Mouse (Mus musculus) embryonic facial prominence, embryonic 14.5 days (tissue): ENCODE data around the gene Ms4a15. TPM values are rescaled to one million over a fixed set of nuclear protein-coding genes. Genes with fewer than 3 reads are reported as not detected.

Experiments
- ATAC-seq: fragments of 200-750 bp; cut with Nextera tagmentation; 2 replicates; pipeline ENCODE4 v1.8.0; 2017; ENCODE audit warnings: low read depth, moderate number of reproducible peaks, moderate TSS enrichment
- DNase-seq: peaks from one replicate; pipeline ENCODE4 v3.0.0-alpha.2; 2015; ENCODE audit warnings: low spot score
- H3K27ac ChIP-seq: fragments of 300-500 bp; sonication (generic); replicated peaks from 2 replicates; pipeline ENCODE4 v1.5.1; 2014; ENCODE audit warnings: low read depth, mild to moderate bottlenecking, low read length, moderate library complexity
- H3K27me3 ChIP-seq: fragments of 300-500 bp; sonication (generic); replicated peaks from 2 replicates; pipeline ENCODE4 v1.6.1; 2014; ENCODE audit warnings: low read length; ENCODE audit not compliant: control insufficient read depth, insufficient read depth
- H3K36me3 ChIP-seq: fragments of 300-500 bp; sonication (generic); 2 replicates; pipeline ENCODE4 v1.6.1; 2014; ENCODE audit warnings: low read length, mixed read lengths; ENCODE audit not compliant: control insufficient read depth, insufficient read depth
- H3K4me1 ChIP-seq: fragments of 300-500 bp; sonication (generic); 2 replicates; pipeline ENCODE4 v1.6.1; 2014; ENCODE audit warnings: antibody characterized with exemption, low read length; ENCODE audit not compliant: control insufficient read depth, insufficient read depth
- H3K4me2 ChIP-seq: fragments of 300-500 bp; sonication (generic); 2 replicates; pipeline ENCODE4 v1.6.1; 2014; ENCODE audit warnings: low read depth, mild to moderate bottlenecking, low read length, moderate library complexity, mixed read lengths
- H3K4me3 ChIP-seq: fragments of 300-500 bp; sonication (generic); 2 replicates; pipeline ENCODE4 v1.5.1; 2014; ENCODE audit warnings: low read depth, mild to moderate bottlenecking, low read length
- H3K9ac ChIP-seq: fragments of 300-500 bp; sonication (generic); 2 replicates; pipeline ENCODE4 v1.6.1; 2014; ENCODE audit warnings: low read depth, mild to moderate bottlenecking, low read length, moderate library complexity, mixed read lengths
- H3K9me3 ChIP-seq: fragments of 300-500 bp; sonication (generic); 2 replicates; pipeline ENCODE4 v1.6.1; 2016; ENCODE audit warnings: low read length; ENCODE audit not compliant: control insufficient read depth
- WGBS: fragments of 180-500 bp; shearing (Covaris S2); extraction: QIAGEN DNeasy Blood & Tissue Kit; methylation state at CpG from one replicate; pipeline ENCODE4 v1.1.7; 2014; 5-methylcytosine and 5-hydroxymethylcytosine counted together
- polyA plus RNA-seq: library from polyadenylated mRNA; unstranded; fragments of >200 nt; fragmentation: Nextera tagmentation; extraction: Ambion mirVana; gene quantifications from 2 replicates; pipeline ENCODE4 v1.2.1, GENCODE M21; 2014

Gene Ms4a15
- polyA plus RNA-seq, 1 experiment from 2014 or later: not detected

DNA sequence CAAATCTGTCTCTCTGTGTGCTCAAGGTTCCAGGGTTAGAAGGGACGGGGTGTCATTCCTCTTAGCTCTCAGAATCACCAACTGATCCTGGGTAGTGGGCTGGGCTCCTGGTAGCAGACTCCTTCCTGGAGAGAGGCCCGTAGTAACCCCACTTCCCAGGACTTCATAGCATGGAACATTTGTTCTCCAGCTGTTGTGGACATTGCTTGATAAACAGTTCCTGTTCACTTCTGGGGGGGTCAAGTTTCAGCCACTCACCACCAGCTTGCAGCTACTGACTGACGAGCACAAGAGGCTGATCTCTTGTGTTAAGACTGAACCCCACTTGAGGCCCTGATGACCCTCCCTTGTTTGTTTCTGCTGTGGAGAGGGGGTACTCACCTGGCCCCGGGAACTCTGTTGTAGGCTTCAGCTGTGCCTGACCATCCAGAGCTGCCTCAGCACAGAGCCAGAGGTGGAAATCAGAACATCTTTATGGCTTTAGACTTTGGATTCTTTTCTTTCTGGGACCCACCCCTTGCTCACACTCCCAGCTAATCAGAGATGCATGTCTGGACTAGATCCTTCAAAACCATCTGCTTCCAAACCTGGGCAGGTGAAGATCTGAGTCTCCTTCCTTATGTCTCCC, 18.7 kb downstream of the Ms4a15 start, which contains the start of gene Ms4a10:
TSS of gene Ms4a10 (minus strand) at position 433 of the 628 bp plus-strand sequence.
- peak; percentile 82 for DNase-seq
- Histone ChIP-seq H3K9ac (no peak within 1 kb of the TSS), H3K4me1 (0 out of 2 replicates have a peak, but pooled peaks cover 5% of the 10 kb centered on the region), H3K36me3 (no peaks in the 10 kb centered on the region), H3K27ac (no peak within 1 kb of the TSS), H3K4me2 (no peak within 1 kb of the TSS), H3K4me3 (no peak within 1 kb of the TSS), H3K9me3 (no peaks in the 10 kb centered on the region), H3K27me3 (no peaks in the 10 kb centered on the region)
- WGBS: 34% methylated on average over 4 of the region's 4 CpGs
- ATAC-seq: peak; percentile 81

DNA sequence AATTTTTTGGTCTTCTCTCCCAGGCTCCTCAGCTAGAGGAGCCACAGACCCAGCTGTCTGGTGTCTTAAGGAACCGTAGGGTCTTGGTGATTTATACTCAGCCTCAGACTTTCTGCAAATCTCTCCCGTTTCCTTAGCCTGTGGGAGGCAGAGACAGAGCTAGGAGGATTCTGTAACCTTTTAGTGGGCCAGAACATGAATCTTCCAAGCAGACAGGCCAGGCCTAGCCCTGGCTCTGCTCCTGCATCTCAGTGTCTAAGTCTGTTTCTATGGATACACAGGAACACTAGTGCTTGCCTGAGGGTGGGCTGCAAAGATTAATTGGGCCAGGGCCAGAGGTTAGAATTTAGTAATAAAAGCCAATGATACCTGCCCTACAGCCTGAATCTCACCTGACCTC, 19.9 kb downstream of the Ms4a15 start:
- no peaks in the 10 kb centered on the region for H3K27me3 ChIP-seq
- WGBS: 52% methylated on average over 2 of the region's 2 CpGs
- no peak overlapping the region for H3K4me2 ChIP-seq
- H3K27ac ChIP-seq: no peak overlapping the region
- DNase-seq (no peak), ATAC-seq (no peak)
- H3K4me1 ChIP-seq: 0 out of 2 replicates have a peak, but pooled peaks cover 5% of the 10 kb centered on the region
- no peak overlapping the region for H3K4me3 ChIP-seq
- H3K36me3 ChIP-seq: no peaks in the 10 kb centered on the region
- H3K9me3 ChIP-seq: no peaks in the 10 kb centered on the region
- no peak overlapping the region for H3K9ac ChIP-seq

GRCm38 (mm10) chr19:10972660-10973059, 20.4 kb downstream of the Ms4a15 start:
- no peak for DNase-seq
- no peak overlapping the region for H3K4me3 ChIP-seq
- 52% methylated on average over 3 of the region's 3 CpGs for WGBS
- ATAC-seq: no peak
- no peak overlapping the region for H3K4me2 ChIP-seq
- H3K27me3 ChIP-seq: no peaks in the 10 kb centered on the region
- H3K4me1 ChIP-seq: no peaks in the 10 kb centered on the region
- H3K9ac ChIP-seq: no peak overlapping the region
- no peaks in the 10 kb centered on the region for H3K36me3 ChIP-seq
- H3K27ac ChIP-seq: no peak overlapping the region
- H3K9me3 ChIP-seq: no peaks in the 10 kb centered on the region

GRCm38 (mm10) chr19:10970457-10970856, 22.6 kb downstream of the Ms4a15 start:
- WGBS: 79% methylated on average over 3 of the region's 3 CpGs
- Histone ChIP-seq H3K9ac (no peak overlapping the region), H3K4me1 (no peaks in the 10 kb centered on the region), H3K36me3 (no peaks in the 10 kb centered on the region), H3K4me2 (no peak overlapping the region), H3K9me3 (no peaks in the 10 kb centered on the region), H3K27ac (no peak overlapping the region), H3K27me3 (no peaks in the 10 kb centered on the region), H3K4me3 (no peak overlapping the region)
- ATAC-seq: no peak
- DNase-seq: no peak

DNA sequence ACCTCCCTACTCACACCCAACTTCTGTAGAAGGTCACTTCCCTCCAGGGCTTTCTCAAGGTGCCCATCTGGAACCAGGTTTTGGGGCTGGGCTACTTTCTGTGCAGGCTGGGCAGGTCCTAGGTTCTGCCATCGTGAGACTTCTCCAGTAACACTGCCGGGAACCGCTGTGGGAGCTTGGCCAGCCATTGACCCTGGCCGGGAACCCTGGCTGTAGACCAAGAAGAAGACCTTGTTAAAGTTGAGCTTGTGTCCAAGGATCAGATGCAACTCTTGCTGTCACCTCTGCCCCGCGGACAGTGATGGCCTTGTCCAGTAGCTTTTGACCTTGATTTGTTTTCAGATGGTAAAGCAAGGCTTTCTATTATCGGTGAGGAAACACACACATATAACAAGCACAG, 24.5 kb downstream of the Ms4a15 start:
- H3K27ac ChIP-seq: no peak overlapping the region
- H3K36me3 ChIP-seq: no peaks in the 10 kb centered on the region
- WGBS: 90% methylated on average over 7 of the region's 7 CpGs
- H3K9me3 ChIP-seq: no peaks in the 10 kb centered on the region
- no peaks in the 10 kb centered on the region for H3K4me1 ChIP-seq
- DNase-seq (no peak), ATAC-seq (no peak)
- no peak overlapping the region for H3K4me2 ChIP-seq
- H3K27me3 ChIP-seq: no peaks in the 10 kb centered on the region
- no peak overlapping the region for H3K4me3 ChIP-seq
- no peak overlapping the region for H3K9ac ChIP-seq

DNA sequence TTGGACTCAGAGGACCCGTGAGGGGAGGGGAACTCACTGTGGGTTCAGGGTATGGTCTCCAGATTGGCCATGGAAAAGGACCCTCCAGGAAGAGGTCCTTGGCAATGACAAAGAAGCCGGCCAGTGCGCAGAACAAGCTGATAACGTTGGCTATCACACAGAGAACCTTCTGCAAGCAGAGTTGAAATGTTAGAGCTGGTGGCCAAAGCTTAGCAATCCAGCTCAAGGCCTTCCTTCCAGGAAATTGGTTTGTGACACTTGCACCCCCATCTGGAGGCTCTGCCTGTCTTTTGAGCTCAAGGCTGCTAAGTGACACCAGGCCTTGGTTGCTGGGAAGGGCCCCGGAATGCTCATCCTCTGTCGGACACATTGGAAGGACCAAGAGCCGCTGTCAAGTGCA, 27.3 kb downstream of the Ms4a15 start:
- H3K27ac ChIP-seq: no peak overlapping the region
- no peak for ATAC-seq
- no peak overlapping the region for H3K4me2 ChIP-seq
- no peaks in the 10 kb centered on the region for H3K36me3 ChIP-seq
- WGBS: 90% methylated on average over 7 of the region's 7 CpGs
- H3K9ac ChIP-seq: no peak overlapping the region
- H3K4me3 ChIP-seq: no peak overlapping the region
- no peaks in the 10 kb centered on the region for H3K4me1 ChIP-seq
- no peaks in the 10 kb centered on the region for H3K27me3 ChIP-seq
- no peak for DNase-seq
- no peaks in the 10 kb centered on the region for H3K9me3 ChIP-seq

GRCm38 (mm10) chr19:10959978-10960346, 33.1 kb downstream of the Ms4a15 start:
- 40% methylated on average over 12 of the region's 12 CpGs for WGBS
- ATAC-seq (no peak), DNase-seq (no peak)
- Histone ChIP-seq H3K27ac (no peak overlapping the region), H3K36me3 (no peaks in the 10 kb centered on the region), H3K4me1 (no peaks in the 10 kb centered on the region), H3K4me2 (peak overlapping the region; percentile 31), H3K9me3 (no peaks in the 10 kb centered on the region), H3K9ac (0 out of 2 replicates have a peak overlapping the region, but pooled peaks have one; percentile 31), H3K27me3 (no peaks in the 10 kb centered on the region), H3K4me3 (no peak overlapping the region)

- Histone ChIP-seq H3K4me3 (no peak overlapping the region), H3K4me2 (peak overlapping the region; percentile 31), H3K27me3 (no peaks in the 10 kb centered on the region), H3K9me3 (no peaks in the 10 kb centered on the region), H3K9ac (0 out of 2 replicates have a peak overlapping the region, but pooled peaks have one; percentile 31), H3K27ac (no peak overlapping the region), H3K36me3 (no peaks in the 10 kb centered on the region), H3K4me1 (no peaks in the 10 kb centered on the region)
- ATAC-seq (peak; percentile 50; the same call in 1 of the 2 replicates), DNase-seq (peak; percentile 87)
- WGBS: 25% methylated on average over 11 of the region's 11 CpGs
These were observed 33.7 kb downstream of the Ms4a15 start for GRCm38 (mm10) chr19:10959085-10959977.
